Mouse (Mus musculus): ENCODE results near the gene Src.

GRCm38 (mm10) chr2:157400491-157400890 lies 17.8 kb upstream of the Src start:
- TF ChIP-seq CTCF (conservative IDR thresholded peaks at IDR 0.05; ENCODE audit: insufficient read depth, insufficient read length, low read depth, low read length) (no peak), POLR2A (IDR thresholded peaks at IDR 0.05; ENCODE audit: low read depth, low read length) (no peak)

Measured in kidney, adult 2 months (tissue).